Mouse (Mus musculus): ENCODE results near the gene Mov10l1.

Mov10l1 gene

GRCm38 (mm10) chr15:89007781-89008180 is 25.1 kb downstream of the Mov10l1 start:
- no peak for DNase-seq (ENCODE audit: low read depth in 1 of 2, low spot score in 2 of 2)

- no peak for DNase-seq (ENCODE audit: low read depth in 1 of 2, low spot score in 2 of 2)
Measured at GRCm38 (mm10) chr15:89016722-89017121, 34.0 kb downstream of the Mov10l1 start.

GRCm38 (mm10) chr15:89020085-89020484 is 37.4 kb downstream of the Mov10l1 start:
- no peak for DNase-seq (ENCODE audit: low read depth in 1 of 2, low spot score in 2 of 2)

- DNase-seq (ENCODE audit: low read depth in 1 of 2, low spot score in 2 of 2), result no peak
Measured at GRCm38 (mm10) chr15:89020492-89020891, 37.8 kb downstream of the Mov10l1 start.

- no peak for DNase-seq (ENCODE audit: low read depth in 1 of 2, low spot score in 2 of 2)
Measured at GRCm38 (mm10) chr15:89044381-89044780, 61.7 kb downstream of the Mov10l1 start.

GRCm38 (mm10) chr15:89046356-89046755 is 63.6 kb downstream of the Mov10l1 start:
- no peak for DNase-seq (ENCODE audit: low read depth in 1 of 2, low spot score in 2 of 2)

- DNase-seq (ENCODE audit: low read depth in 1 of 2, low spot score in 2 of 2), result no peak
Measured at GRCm38 (mm10) chr15:89054666-89055065, 72.0 kb downstream of the Mov10l1 start.

GRCm38 (mm10) chr15:89058736-89059135 is 76.0 kb downstream of the Mov10l1 start:
- DNase-seq (ENCODE audit: low read depth in 1 of 2, low spot score in 2 of 2), result no peak

- DNase-seq (ENCODE audit: low read depth in 1 of 2, low spot score in 2 of 2), result no peak
Measured at GRCm38 (mm10) chr15:89059161-89059931, 76.6 kb downstream of the Mov10l1 start, which contains the start of gene Panx2. Gene Panx2 (plus strand): TSS chr15:89059734.

GRCm38 (mm10) chr15:89060032-89060681 is 77.4 kb downstream of the Mov10l1 start:
- DNase-seq (ENCODE audit: low read depth in 1 of 2, low spot score in 2 of 2), result no peak

- DNase-seq (ENCODE audit: low read depth in 1 of 2, low spot score in 2 of 2), result no peak
Measured at GRCm38 (mm10) chr15:89060811-89061460, 78.2 kb downstream of the Mov10l1 start.

- DNase-seq (ENCODE audit: low read depth in 1 of 2, low spot score in 2 of 2), result no peak
Measured at GRCm38 (mm10) chr15:89061761-89062517, 79.2 kb downstream of the Mov10l1 start.

- DNase-seq (ENCODE audit: low read depth in 1 of 2, low spot score in 2 of 2), result no peak
Measured at GRCm38 (mm10) chr15:89062518-89062910, 79.8 kb downstream of the Mov10l1 start.

- DNase-seq (ENCODE audit: low read depth in 1 of 2, low spot score in 2 of 2), result no peak
Measured at GRCm38 (mm10) chr15:89063001-89063400, 80.3 kb downstream of the Mov10l1 start.

- DNase-seq (ENCODE audit: low read depth in 1 of 2, low spot score in 2 of 2), result no peak
Measured at GRCm38 (mm10) chr15:89063536-89063935, 80.8 kb downstream of the Mov10l1 start.

- DNase-seq (ENCODE audit: low read depth in 1 of 2, low spot score in 2 of 2), result no peak
Measured at GRCm38 (mm10) chr15:89064891-89065290, 82.2 kb downstream of the Mov10l1 start.

- DNase-seq (ENCODE audit: low read depth in 1 of 2, low spot score in 2 of 2), result no peak
Measured at GRCm38 (mm10) chr15:89067609-89068008, 84.9 kb downstream of the Mov10l1 start.

- DNase-seq (ENCODE audit: low read depth in 1 of 2, low spot score in 2 of 2), result no peak
Measured at GRCm38 (mm10) chr15:89068226-89068625, 85.5 kb downstream of the Mov10l1 start.

GRCm38 (mm10) chr15:89069336-89069840 is 86.7 kb downstream of the Mov10l1 start:
- no peak for DNase-seq (ENCODE audit: low read depth in 1 of 2, low spot score in 2 of 2)

- DNase-seq (ENCODE audit: low read depth in 1 of 2, low spot score in 2 of 2), result no peak
Measured at GRCm38 (mm10) chr15:89070606-89071005, 87.9 kb downstream of the Mov10l1 start.

GRCm38 (mm10) chr15:89073993-89074603 is 91.4 kb downstream of the Mov10l1 start:
- no peak for DNase-seq (ENCODE audit: low read depth in 1 of 2, low spot score in 2 of 2)

Measured in monocyte, adult 2 months (primary cell).